Mouse (Mus musculus): ENCODE measurements around the gene Rfx4.

The Rfx4 gene

GRCm38 (mm10) chr10:84910758-84911384, 155.0 kb downstream of the Rfx4 start:
- no peak for DNase-seq (ENCODE audit: low spot score)

GRCm38 (mm10) chr10:84913148-84913547, 157.3 kb downstream of the Rfx4 start:
- DNase-seq (ENCODE audit: low spot score) = no peak

- no peak for DNase-seq (ENCODE audit: low spot score)
Measured at GRCm38 (mm10) chr10:84915476-84915875, 159.6 kb downstream of the Rfx4 start.

- peak; percentile 97 for DNase-seq (ENCODE audit: low spot score)
Measured at GRCm38 (mm10) chr10:84916810-84917730, 161.2 kb downstream of the Rfx4 start, which contains the start of gene Ric8b. TSS of gene Ric8b (plus strand) at chr10:84917616.

- no peak for DNase-seq (ENCODE audit: low spot score)
Measured at GRCm38 (mm10) chr10:84917731-84918095, 161.9 kb downstream of the Rfx4 start.

GRCm38 (mm10) chr10:84926336-84926735, 170.5 kb downstream of the Rfx4 start:
- DNase-seq (ENCODE audit: low spot score) = no peak

GRCm38 (mm10) chr10:84926885-84927284, 171.0 kb downstream of the Rfx4 start:
- no peak for DNase-seq (ENCODE audit: low spot score)

GRCm38 (mm10) chr10:84928465-84928864, 172.6 kb downstream of the Rfx4 start:
- no peak for DNase-seq (ENCODE audit: low spot score)

GRCm38 (mm10) chr10:84935553-84936209, 179.8 kb downstream of the Rfx4 start:
- DNase-seq (ENCODE audit: low spot score) = no peak

- no peak for DNase-seq (ENCODE audit: low spot score)
Measured at GRCm38 (mm10) chr10:84936832-84937515, 181.1 kb downstream of the Rfx4 start.

GRCm38 (mm10) chr10:84938094-84938820, 182.4 kb downstream of the Rfx4 start:
- DNase-seq (ENCODE audit: low spot score) = no peak

GRCm38 (mm10) chr10:84938886-84939285, 183.0 kb downstream of the Rfx4 start:
- no peak for DNase-seq (ENCODE audit: low spot score)

- DNase-seq (ENCODE audit: low spot score) = no peak
Measured at GRCm38 (mm10) chr10:84940356-84940755, 184.5 kb downstream of the Rfx4 start.

GRCm38 (mm10) chr10:84945692-84946091, 189.8 kb downstream of the Rfx4 start:
- DNase-seq (ENCODE audit: low spot score) = no peak

GRCm38 (mm10) chr10:84948970-84949683, 193.3 kb downstream of the Rfx4 start:
- DNase-seq (ENCODE audit: low spot score) = no peak

GRCm38 (mm10) chr10:84949684-84950010, 193.8 kb downstream of the Rfx4 start:
- DNase-seq (ENCODE audit: low spot score) = no peak

- DNase-seq (ENCODE audit: low spot score) = no peak
Measured at GRCm38 (mm10) chr10:84950384-84950783, 194.5 kb downstream of the Rfx4 start.

GRCm38 (mm10) chr10:84954236-84954635, 198.4 kb downstream of the Rfx4 start:
- DNase-seq (ENCODE audit: low spot score) = no peak

Data from urinary bladder, postnatal 14 days (tissue).